In genomic region chr15:99690924-99691323, GRCm38 (mm10) we compare ENCODE assay signal across 31 mouse cellular contexts. TPM values are rescaled to one million over a fixed set of nuclear protein-coding genes. Genes with fewer than 3 reads are reported as not detected.
A peak's percentile ranks its signal among the peaks of the same experiment; 100 is the strongest.
DNase-seq lines count a peak whose midpoint lies in the region; ATAC-seq lines count a peak whose summit lies in the region.
"Had no signal": no experiment of that assay in that cellular context is flagged by ENCODE, and none has a peak within 500 bp of the region (broad histone marks: within the 10 kb centered on the region; RNA-seq: fewer than 3 reads in every experiment).

No protein-coding gene starts in this region.

- peak overlapping the region; percentile 22; the same call in 1 of the 2 replicates for H3K27ac ChIP-seq in heart, embryonic 10.5 days
- no peak overlapping the region for H3K27ac ChIP-seq in kidney, embryonic 14.5 days (ENCODE audit: low read depth, low read length)
- 0 out of 2 replicates have a peak overlapping the region, but pooled peaks have one; percentile 58 for H3K27ac ChIP-seq in midbrain, embryonic 13.5 days
- no peak overlapping the region for H3K27ac ChIP-seq in midbrain, embryonic 16.5 days (ENCODE audit: low read length)
- H3K27ac ChIP-seq in embryonic facial prominence, embryonic 10.5 days (replicated peaks): no peak overlapping the region; the same call in 1 of the 2 replicates
- H3K27ac ChIP-seq: embryonic facial prominence, embryonic 15.5 days; heart, embryonic 15.5 days; kidney, postnatal 0 days; limb, embryonic 13.5 days; liver, embryonic 13.5 days; stomach, embryonic 15.5 days had no signal

- peaks cover 29% of the 10 kb centered on the region for H3K4me1 ChIP-seq in heart, embryonic 10.5 days
- H3K4me1 ChIP-seq in kidney, embryonic 14.5 days (ENCODE audit: control insufficient read depth, insufficient read depth, low read length): no peaks in the 10 kb centered on the region
- H3K4me1 ChIP-seq in midbrain, embryonic 13.5 days (replicated peaks): peaks cover 53% of the 10 kb centered on the region
- peaks cover 11% of the 10 kb centered on the region for H3K4me1 ChIP-seq in midbrain, embryonic 16.5 days (ENCODE audit: control insufficient read depth, insufficient read depth, low read length)
- H3K4me1 ChIP-seq in embryonic facial prominence, embryonic 10.5 days: peaks cover 30% of the 10 kb centered on the region
- H3K4me1 ChIP-seq: embryonic facial prominence, embryonic 15.5 days; limb, embryonic 13.5 days; stomach, embryonic 15.5 days had no signal

- no peak for DNase-seq in heart, embryonic 10.5 days (ENCODE audit: low spot score)
- DNase-seq in heart, postnatal 14 days: no peak
- no peak for DNase-seq in kidney, adult 8-10 months
- DNase-seq in embryonic facial prominence, embryonic 10.5 days (ENCODE audit: low spot score): peak; percentile 19
- no peak for DNase-seq in thymus, postnatal 0 days (ENCODE audit: low spot score)
- DNase-seq: adrenal gland, postnatal 14 days; cerebellum, adult 11-12 months; cerebellum, postnatal 10 days; forebrain, postnatal 0 days; gastrocnemius, postnatal 10 days; heart, postnatal 36 days; kidney, adult 18-20 months; kidney, postnatal 4 days; liver, embryonic 13.5 days; lung, adult 18-20 months; lung, postnatal 10 days; right cerebral cortex, postnatal 25 days; thymus, postnatal 14 days had no signal

- peak; percentile 28; the same call in 1 of the 2 replicates for ATAC-seq in kidney, embryonic 14.5 days (ENCODE audit: low FRiP score, low TSS enrichment)
- ATAC-seq in midbrain, embryonic 13.5 days: no peak
- no peak for ATAC-seq in midbrain, embryonic 16.5 days

- no peak overlapping the region for H3K4me3 ChIP-seq in heart, embryonic 10.5 days
- H3K4me3 ChIP-seq in kidney, embryonic 14.5 days (ENCODE audit: low read length): no peak overlapping the region
- no peak overlapping the region for H3K4me3 ChIP-seq in midbrain, embryonic 13.5 days (replicated peaks)
- H3K4me3 ChIP-seq in midbrain, embryonic 16.5 days (ENCODE audit: low read depth, low read length): no peak overlapping the region
- H3K4me3 ChIP-seq in embryonic facial prominence, embryonic 10.5 days: no peak overlapping the region
- H3K4me3 ChIP-seq: embryonic facial prominence, embryonic 15.5 days; forebrain, embryonic 12.5 days; heart, embryonic 15.5 days; limb, embryonic 13.5 days; liver, embryonic 13.5 days; myocyte; stomach, embryonic 15.5 days had no signal

- no peak overlapping the region for H3K4me2 ChIP-seq in kidney, embryonic 14.5 days (replicated peaks; ENCODE audit: low read depth, low read length)
- no peak overlapping the region for H3K4me2 ChIP-seq in midbrain, embryonic 13.5 days (replicated peaks)
- no peak overlapping the region for H3K4me2 ChIP-seq in midbrain, embryonic 16.5 days (ENCODE audit: low read length)
- H3K4me2 ChIP-seq: embryonic facial prominence, embryonic 15.5 days; forebrain, embryonic 12.5 days; heart, embryonic 15.5 days; limb, embryonic 13.5 days; liver, embryonic 13.5 days; stomach, embryonic 15.5 days had no signal

- H3K9me3 ChIP-seq in heart, embryonic 10.5 days: no peaks in the 10 kb centered on the region
- H3K9me3 ChIP-seq in kidney, embryonic 14.5 days (ENCODE audit: control insufficient read depth, low read length): no peaks in the 10 kb centered on the region
- no peaks in the 10 kb centered on the region for H3K9me3 ChIP-seq in midbrain, embryonic 13.5 days
- no peaks in the 10 kb centered on the region for H3K9me3 ChIP-seq in midbrain, embryonic 16.5 days (replicated peaks; ENCODE audit: control insufficient read depth, low read length, poor library complexity, severe bottlenecking)
- H3K9me3 ChIP-seq in embryonic facial prominence, embryonic 10.5 days: no peaks in the 10 kb centered on the region
- H3K9me3 ChIP-seq: embryonic facial prominence, embryonic 15.5 days; forebrain, embryonic 12.5 days; heart, embryonic 15.5 days; limb, embryonic 13.5 days; liver, embryonic 13.5 days; stomach, embryonic 15.5 days had no signal

- intact Hi-C loops in heart, postnatal 14 days (cut with DNase I): no loop called here

- no peak overlapping the region for H3K9ac ChIP-seq in kidney, embryonic 14.5 days (ENCODE audit: low read depth, low read length)
- peak overlapping the region; percentile 46; the same call in 1 of the 2 replicates for H3K9ac ChIP-seq in midbrain, embryonic 13.5 days (replicated peaks)
- no peak overlapping the region for H3K9ac ChIP-seq in midbrain, embryonic 16.5 days (ENCODE audit: low read depth, low read length)
- H3K9ac ChIP-seq: embryonic facial prominence, embryonic 15.5 days; forebrain, postnatal 0 days; heart, embryonic 15.5 days; limb, embryonic 13.5 days; liver, embryonic 13.5 days; stomach, embryonic 15.5 days had no signal

- H3K36me3 ChIP-seq in heart, embryonic 10.5 days: no peaks in the 10 kb centered on the region
- H3K36me3 ChIP-seq in kidney, embryonic 14.5 days (ENCODE audit: control insufficient read depth, insufficient read depth, low read length): no peaks in the 10 kb centered on the region
- peaks cover 25% of the 10 kb centered on the region for H3K36me3 ChIP-seq in midbrain, embryonic 13.5 days
- H3K36me3 ChIP-seq in midbrain, embryonic 16.5 days (ENCODE audit: control insufficient read depth, insufficient read depth, low read length): peaks cover 8% of the 10 kb centered on the region; the same call in 1 of the 2 replicates
- H3K36me3 ChIP-seq in embryonic facial prominence, embryonic 10.5 days (replicated peaks): no peaks in the 10 kb centered on the region
- H3K36me3 ChIP-seq: embryonic facial prominence, embryonic 15.5 days; forebrain, embryonic 12.5 days; heart, embryonic 15.5 days; limb, embryonic 13.5 days; liver, embryonic 13.5 days; stomach, embryonic 15.5 days had no signal

- WGBS in heart, embryonic 10.5 days: 6% methylated on average over 4 of the region's 4 CpGs
- 6% methylated on average over 4 of the region's 4 CpGs for WGBS in kidney, embryonic 14.5 days
- WGBS in midbrain, embryonic 13.5 days: 25% methylated on average over 4 of the region's 4 CpGs
- WGBS in midbrain, embryonic 16.5 days: 10% methylated on average over 4 of the region's 4 CpGs
- 14% methylated on average over 4 of the region's 4 CpGs for WGBS in embryonic facial prominence, embryonic 10.5 days

- peaks cover 43% of the 10 kb centered on the region for H3K27me3 ChIP-seq in heart, embryonic 10.5 days (ENCODE audit: insufficient read depth, poor library complexity, severe bottlenecking)
- no peaks in the 10 kb centered on the region for H3K27me3 ChIP-seq in kidney, embryonic 14.5 days (ENCODE audit: control insufficient read depth, insufficient read depth, low read length)
- no peaks in the 10 kb centered on the region; the same call in 1 of the 2 replicates for H3K27me3 ChIP-seq in midbrain, embryonic 13.5 days
- no peaks in the 10 kb centered on the region for H3K27me3 ChIP-seq in midbrain, embryonic 16.5 days (ENCODE audit: control insufficient read depth, insufficient read depth, low read depth, low read length)
- peaks cover 46% of the 10 kb centered on the region for H3K27me3 ChIP-seq in embryonic facial prominence, embryonic 10.5 days (replicated peaks; ENCODE audit: low read depth, poor library complexity, severe bottlenecking)

RNA-seq across cellular contexts. Expression of gene Smarcd1, which starts 11.0 kb away (rescaled TPM):
- polyA plus RNA-seq in heart, embryonic 10.5 days (2016; fragmentation: Nextera tagmentation; extraction: Ambion mirVana): 31.1 and 45.5 TPM in 2 replicates
- 10 to 100 TPM; 25.9 to 28.4 TPM for total RNA-seq in heart, postnatal 14 days (2021)
- polyA plus RNA-seq in kidney, embryonic 14.5 days (2014; fragmentation: Nextera tagmentation; extraction: Ambion mirVana): 54.3 and 74.2 TPM in 2 replicates
- 137 and 145 TPM in 2 replicates for polyA plus RNA-seq in midbrain, embryonic 13.5 days (2015; fragmentation: Nextera tagmentation; extraction: Ambion mirVana)
- 86.0 and 110 TPM in 2 replicates for polyA plus RNA-seq in midbrain, embryonic 16.5 days (2015; fragmentation: Nextera tagmentation; extraction: Ambion mirVana)
- polyA plus RNA-seq in embryonic facial prominence, embryonic 10.5 days (2016; fragmentation: Nextera tagmentation; extraction: Ambion mirVana): 83.3 and 89.1 TPM in 2 replicates
- polyA plus RNA-seq in thymus, postnatal 0 days (2015; fragmentation: Nextera tagmentation; extraction: Ambion mirVana): 36.3 and 41.1 TPM in 2 replicates

RNA-seq across cellular contexts. Expression of gene Gm17349, which starts 14.4 kb away (rescaled TPM):
- not detected in 2 replicates for polyA plus RNA-seq in heart, embryonic 10.5 days (2016; fragmentation: Nextera tagmentation; extraction: Ambion mirVana)
- 1 to 10 TPM; 5.0 to 5.1 TPM for total RNA-seq in heart, postnatal 14 days (2021)
- polyA plus RNA-seq in kidney, embryonic 14.5 days (2014; fragmentation: Nextera tagmentation; extraction: Ambion mirVana): not detected in 2 replicates
- polyA plus RNA-seq in midbrain, embryonic 13.5 days (2015; fragmentation: Nextera tagmentation; extraction: Ambion mirVana): not detected in 2 replicates
- not detected in 2 replicates for polyA plus RNA-seq in midbrain, embryonic 16.5 days (2015; fragmentation: Nextera tagmentation; extraction: Ambion mirVana)
- not detected in 2 replicates for polyA plus RNA-seq in embryonic facial prominence, embryonic 10.5 days (2016; fragmentation: Nextera tagmentation; extraction: Ambion mirVana)
- not detected in 2 replicates for polyA plus RNA-seq in thymus, postnatal 0 days (2015; fragmentation: Nextera tagmentation; extraction: Ambion mirVana)
- total RNA-seq: common myeloid progenitor, adult 5-6 weeks; forebrain, postnatal 0 days; neutrophil, adult 5-6 weeks had no signal
- polyA plus RNA-seq: embryonic facial prominence, embryonic 15.5 days; forebrain, embryonic 12.5 days; forebrain, postnatal 0 days; gonadal fat pad, adult 2 months; heart, embryonic 15.5 days; kidney, postnatal 0 days; limb, embryonic 13.5 days; liver, embryonic 13.5 days; myocyte; stomach, embryonic 15.5 days had no signal

RNA-seq across cellular contexts. Expression of gene Asic1, which starts 20.8 kb away (rescaled TPM):
- polyA plus RNA-seq in heart, embryonic 10.5 days (2016; fragmentation: Nextera tagmentation; extraction: Ambion mirVana): 3.2 and 5.2 TPM in 2 replicates
- total RNA-seq in heart, postnatal 14 days (2021): under 1 TPM; 0.29 to 0.74 TPM
- 0.88 and 0.90 TPM in 2 replicates for polyA plus RNA-seq in kidney, embryonic 14.5 days (2014; fragmentation: Nextera tagmentation; extraction: Ambion mirVana)
- polyA plus RNA-seq in midbrain, embryonic 13.5 days (2015; fragmentation: Nextera tagmentation; extraction: Ambion mirVana): 48.0 and 54.5 TPM in 2 replicates
- 47.9 and 53.9 TPM in 2 replicates for polyA plus RNA-seq in midbrain, embryonic 16.5 days (2015; fragmentation: Nextera tagmentation; extraction: Ambion mirVana)
- 3.2 and 4.9 TPM in 2 replicates for polyA plus RNA-seq in embryonic facial prominence, embryonic 10.5 days (2016; fragmentation: Nextera tagmentation; extraction: Ambion mirVana)
- 0.94 and 1.1 TPM in 2 replicates for polyA plus RNA-seq in thymus, postnatal 0 days (2015; fragmentation: Nextera tagmentation; extraction: Ambion mirVana)
- total RNA-seq: common myeloid progenitor, adult 5-6 weeks had no signal

RNA-seq across cellular contexts. Expression of gene Gpd1, which starts 26.4 kb away (rescaled TPM):
- 0.74 and 0.87 TPM in 2 replicates for polyA plus RNA-seq in heart, embryonic 10.5 days (2016; fragmentation: Nextera tagmentation; extraction: Ambion mirVana)
- total RNA-seq in heart, postnatal 14 days (2021): 10 to 100 TPM; 61.7 to 91.3 TPM
- 2.0 and 3.1 TPM in 2 replicates for polyA plus RNA-seq in kidney, embryonic 14.5 days (2014; fragmentation: Nextera tagmentation; extraction: Ambion mirVana)
- 1.3 and 1.6 TPM in 2 replicates for polyA plus RNA-seq in midbrain, embryonic 13.5 days (2015; fragmentation: Nextera tagmentation; extraction: Ambion mirVana)
- 1.4 and 1.7 TPM in 2 replicates for polyA plus RNA-seq in midbrain, embryonic 16.5 days (2015; fragmentation: Nextera tagmentation; extraction: Ambion mirVana)
- 0.42 and 0.55 TPM in 2 replicates for polyA plus RNA-seq in embryonic facial prominence, embryonic 10.5 days (2016; fragmentation: Nextera tagmentation; extraction: Ambion mirVana)
- 0.30 and 1.8 TPM in 2 replicates for polyA plus RNA-seq in thymus, postnatal 0 days (2015; fragmentation: Nextera tagmentation; extraction: Ambion mirVana)
- total RNA-seq: neutrophil, adult 5-6 weeks had no signal

RNA-seq across cellular contexts. Expression of gene Cox14, which starts 34.5 kb away (rescaled TPM):
- 164 and 187 TPM in 2 replicates for polyA plus RNA-seq in heart, embryonic 10.5 days (2016; fragmentation: Nextera tagmentation; extraction: Ambion mirVana)
- total RNA-seq in heart, postnatal 14 days (2021): 100 to 1,000 TPM; 207 to 250 TPM
- polyA plus RNA-seq in kidney, embryonic 14.5 days (2014; fragmentation: Nextera tagmentation; extraction: Ambion mirVana): 184 and 218 TPM in 2 replicates
- 167 and 177 TPM in 2 replicates for polyA plus RNA-seq in midbrain, embryonic 13.5 days (2015; fragmentation: Nextera tagmentation; extraction: Ambion mirVana)
- polyA plus RNA-seq in midbrain, embryonic 16.5 days (2015; fragmentation: Nextera tagmentation; extraction: Ambion mirVana): 142 and 164 TPM in 2 replicates
- polyA plus RNA-seq in embryonic facial prominence, embryonic 10.5 days (2016; fragmentation: Nextera tagmentation; extraction: Ambion mirVana): 129 and 131 TPM in 2 replicates
- 241 and 259 TPM in 2 replicates for polyA plus RNA-seq in thymus, postnatal 0 days (2015; fragmentation: Nextera tagmentation; extraction: Ambion mirVana)

Comparison
In these comparisons a context has a peak if more than half of its experiments do, and no peak if none do; other contexts are left out.
1. H3K27ac ChIP-seq: peak in heart, embryonic 10.5 days (single experiment) and midbrain, embryonic 13.5 days (single experiment); none in kidney, embryonic 14.5 days (single experiment), midbrain, embryonic 16.5 days (single experiment) and embryonic facial prominence, embryonic 10.5 days (single experiment).